Mouse (Mus musculus) monocyte, adult 5-6 weeks (primary cell): ENCODE data around the gene Map4k5. TPM values are rescaled to one million over a fixed set of nuclear protein-coding genes. Genes with fewer than 3 reads are reported as not detected.

ENCODE experiments used
- ATAC-seq: fragments of 153-309, 156-312 bp; replicated peaks from 2 replicates; pipeline ENCODE4 v1.8.0; 2017; ENCODE audit warnings: mild to moderate bottlenecking; ENCODE audit not compliant: low TSS enrichment, insufficient number of reproducible peaks, severe bottlenecking, poor library complexity, low FRiP score
- total RNA-seq: library from RNA; stranded (forward); fragments of 200-1000, 200-491, 200-594 nt; gene quantifications from 3 replicates; pipeline ENCODE4 v1.2.3, GENCODE M21; 2017

The Map4k5 gene
- total RNA-seq, 1 experiment from 2014 or later = 64.2 TPM

GRCm38 (mm10) chr12:69804393-69805070 is 88.5 kb downstream of the Map4k5 start:
- ATAC-seq = no peak

DNA sequence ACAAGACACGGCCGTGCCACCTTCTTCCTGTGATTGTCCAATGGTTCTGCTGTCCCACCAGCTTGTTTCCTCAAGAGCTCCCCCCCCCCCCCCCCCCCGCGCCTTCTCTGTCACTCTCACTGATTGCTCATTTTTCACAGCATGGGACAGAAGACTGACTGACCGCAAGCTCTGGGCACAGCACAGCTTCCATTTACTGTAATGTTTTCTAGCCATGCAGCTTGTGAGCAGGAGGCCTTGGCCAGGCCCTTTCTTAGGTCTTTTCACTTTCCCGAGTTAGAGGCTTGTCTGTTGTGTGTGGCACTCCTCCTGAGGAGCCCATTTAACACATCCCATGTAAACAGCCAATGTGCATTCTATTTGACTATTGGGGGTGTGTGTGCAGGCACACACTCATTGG is 89.8 kb downstream of the Map4k5 start:
- no peak for ATAC-seq

DNA sequence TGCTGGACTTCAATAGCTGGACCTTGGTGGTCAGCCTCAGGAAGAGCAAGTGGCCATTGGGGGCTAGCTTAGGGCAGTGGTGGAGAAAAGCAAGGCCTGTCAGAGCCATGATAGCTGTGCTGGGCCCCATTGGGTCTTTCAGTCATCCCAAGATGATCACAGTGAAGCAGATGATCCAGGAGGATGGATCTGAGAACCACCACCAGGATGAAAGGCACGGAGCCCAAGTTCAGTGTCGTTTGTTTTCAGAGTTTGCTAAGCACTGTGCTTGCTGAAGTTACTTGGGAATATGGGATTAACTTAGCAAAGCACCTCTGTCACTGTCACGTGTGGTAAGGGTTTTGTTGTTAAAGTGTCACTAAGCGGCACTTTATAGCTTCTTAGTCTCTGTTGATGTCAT is 92.4 kb downstream of the Map4k5 start:
- ATAC-seq = no peak

DNA sequence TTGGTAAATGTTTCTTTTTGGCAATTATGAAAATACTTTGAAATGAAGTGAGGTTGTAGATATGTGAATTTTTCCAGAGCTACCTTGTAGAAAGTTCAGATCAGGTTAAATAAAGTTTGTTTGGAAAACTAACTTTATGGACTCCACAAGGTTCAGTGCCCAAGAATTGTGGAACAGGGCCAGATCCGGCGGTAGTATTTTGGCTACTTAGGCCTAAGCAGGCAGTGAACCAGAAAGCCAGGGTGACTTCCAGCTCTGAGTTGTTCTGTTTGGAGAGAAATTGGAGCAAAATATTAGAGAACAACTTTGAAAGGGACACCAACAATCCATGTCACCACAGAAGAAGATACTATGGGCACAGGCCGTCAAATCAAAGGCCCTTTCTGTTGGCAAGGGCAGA is 96.7 kb downstream of the Map4k5 start:
- no peak for ATAC-seq

DNA sequence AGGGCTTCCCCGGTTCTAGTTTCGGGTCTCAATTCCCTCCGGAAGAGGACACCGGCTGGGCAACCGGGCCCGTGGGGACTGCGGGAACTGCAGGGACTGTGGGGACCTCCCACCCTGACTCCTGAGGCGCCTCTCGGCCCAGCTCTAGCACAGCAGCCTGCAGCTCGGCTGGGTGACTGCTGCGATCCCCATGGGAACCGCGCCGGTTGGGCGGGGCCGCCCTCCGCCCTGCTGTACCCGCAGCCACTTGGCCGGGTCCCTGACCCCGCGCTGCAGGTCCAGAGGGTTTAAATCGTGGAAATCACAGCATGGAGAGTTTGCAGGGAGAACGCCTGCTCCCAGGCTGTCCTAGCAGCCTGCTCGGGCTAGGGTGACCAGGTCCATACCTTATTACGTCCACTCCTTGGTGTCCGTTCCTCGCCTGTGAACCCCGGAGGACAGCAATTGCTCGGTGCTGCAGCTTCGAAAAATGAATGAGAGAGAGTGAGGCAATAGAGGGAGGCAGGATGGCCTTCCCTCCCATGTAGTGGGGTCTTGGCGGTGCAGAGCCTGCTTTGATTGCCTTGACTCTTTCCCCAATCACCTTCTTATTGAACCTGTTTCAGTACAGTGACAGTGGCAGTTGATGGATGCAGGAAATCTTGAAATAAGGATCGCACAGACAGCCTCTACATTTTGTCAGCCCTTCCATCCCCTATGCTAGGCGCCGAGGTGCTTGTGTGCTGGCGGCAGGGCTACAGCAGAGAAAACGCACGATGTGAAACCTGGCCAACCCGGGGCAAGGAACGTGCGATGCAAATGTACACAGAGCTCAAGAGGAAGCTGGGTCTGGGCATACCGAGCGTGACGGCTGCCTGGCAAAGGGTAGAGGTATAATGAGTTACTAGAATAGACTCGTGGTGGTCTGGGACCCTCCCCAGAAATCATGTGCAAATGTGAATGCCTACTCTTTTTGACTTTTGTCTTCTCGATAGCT is 102.2 kb downstream of the Map4k5 start, which contains the start of gene Cdkl1:
TSS of gene Cdkl1 (minus strand) at position 738 of the 976 bp plus-strand sequence.
- ATAC-seq = peak; percentile 69

- no peak for ATAC-seq
Measured at GRCm38 (mm10) chr12:69789766-69790529, 103.1 kb downstream of the Map4k5 start.

GRCm38 (mm10) chr12:69788380-69788779 is 104.6 kb downstream of the Map4k5 start:
- ATAC-seq = no peak

DNA sequence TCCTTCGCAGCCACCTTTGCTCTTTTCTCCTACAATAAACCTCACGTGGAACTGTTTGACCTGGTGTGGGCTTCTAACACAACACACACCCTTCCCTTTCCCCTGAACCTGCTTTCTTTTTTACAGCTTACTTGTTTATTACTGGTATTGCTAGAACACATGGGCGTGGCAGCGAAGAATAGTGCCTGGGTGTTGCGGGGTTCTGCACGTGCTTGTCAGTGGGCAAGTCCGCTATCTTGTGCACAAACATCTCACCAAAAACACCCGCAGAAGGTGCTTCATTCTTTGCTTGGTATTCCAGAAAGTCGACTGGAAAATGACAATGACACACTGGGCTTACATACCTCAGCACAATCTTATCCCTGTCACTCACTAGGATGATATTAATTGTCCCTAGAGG is 107.5 kb downstream of the Map4k5 start:
- no peak for ATAC-seq

GRCm38 (mm10) chr12:69783247-69784025 is 109.6 kb downstream of the Map4k5 start:
- ATAC-seq = no peak

GRCm38 (mm10) chr12:69781935-69782650 is 110.9 kb downstream of the Map4k5 start:
- ATAC-seq = no peak

GRCm38 (mm10) chr12:69781480-69781879 is 111.5 kb downstream of the Map4k5 start:
- no peak for ATAC-seq

- no peak for ATAC-seq
Measured at GRCm38 (mm10) chr12:69777957-69778356, 115.0 kb downstream of the Map4k5 start.

DNA sequence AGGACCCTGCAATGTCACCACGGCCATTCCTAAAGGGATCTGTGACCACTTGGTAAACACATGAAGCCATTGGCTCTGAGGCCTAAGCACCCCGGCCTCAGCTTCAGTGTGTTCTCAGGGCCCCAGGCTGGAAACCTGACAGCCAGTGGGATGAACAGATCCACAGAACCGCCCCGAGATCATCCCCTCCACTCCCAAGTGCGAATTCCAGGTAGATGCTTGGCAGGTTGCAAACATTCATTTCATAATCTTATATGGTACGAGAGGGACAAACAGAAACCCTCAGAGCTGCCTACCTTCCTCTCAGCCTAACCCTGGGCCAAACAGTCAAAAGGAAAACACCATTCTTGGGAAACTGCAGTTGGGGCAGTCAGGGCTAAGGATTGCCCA is 115.7 kb downstream of the Map4k5 start:
- no peak for ATAC-seq

- no peak for ATAC-seq
Measured at GRCm38 (mm10) chr12:69776607-69777340, 116.2 kb downstream of the Map4k5 start.

DNA sequence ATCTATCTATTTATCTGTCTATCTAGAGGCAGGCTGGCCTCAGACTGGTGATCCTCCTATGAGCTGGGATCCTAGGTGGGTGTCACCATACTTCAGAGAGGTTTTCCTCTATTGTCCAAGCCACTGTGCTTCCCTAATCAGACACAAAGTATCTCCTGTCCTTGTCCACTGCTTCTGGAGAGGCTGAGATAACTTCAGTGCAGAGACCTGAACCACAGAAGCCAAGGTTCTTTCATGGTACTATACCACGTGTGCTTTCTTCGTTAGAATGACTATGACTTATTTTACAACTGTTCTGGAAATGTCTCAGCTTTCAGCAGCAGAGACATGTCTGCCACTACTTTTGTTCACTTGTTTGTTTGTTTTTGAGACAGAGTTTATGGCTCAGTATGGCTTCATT is 124.2 kb downstream of the Map4k5 start:
- no peak for ATAC-seq

GRCm38 (mm10) chr12:69767476-69768258 is 125.3 kb downstream of the Map4k5 start:
- no peak for ATAC-seq
